Mouse (Mus musculus): Measurements from ENCODE around the gene Irf2bp1. TPM values are rescaled to one million over a fixed set of nuclear protein-coding genes. Genes with fewer than 3 reads are reported as not detected.

Gene Irf2bp1
- polyA plus RNA-seq, 1 experiment from 2014 or later = 28.6 TPM

DNA sequence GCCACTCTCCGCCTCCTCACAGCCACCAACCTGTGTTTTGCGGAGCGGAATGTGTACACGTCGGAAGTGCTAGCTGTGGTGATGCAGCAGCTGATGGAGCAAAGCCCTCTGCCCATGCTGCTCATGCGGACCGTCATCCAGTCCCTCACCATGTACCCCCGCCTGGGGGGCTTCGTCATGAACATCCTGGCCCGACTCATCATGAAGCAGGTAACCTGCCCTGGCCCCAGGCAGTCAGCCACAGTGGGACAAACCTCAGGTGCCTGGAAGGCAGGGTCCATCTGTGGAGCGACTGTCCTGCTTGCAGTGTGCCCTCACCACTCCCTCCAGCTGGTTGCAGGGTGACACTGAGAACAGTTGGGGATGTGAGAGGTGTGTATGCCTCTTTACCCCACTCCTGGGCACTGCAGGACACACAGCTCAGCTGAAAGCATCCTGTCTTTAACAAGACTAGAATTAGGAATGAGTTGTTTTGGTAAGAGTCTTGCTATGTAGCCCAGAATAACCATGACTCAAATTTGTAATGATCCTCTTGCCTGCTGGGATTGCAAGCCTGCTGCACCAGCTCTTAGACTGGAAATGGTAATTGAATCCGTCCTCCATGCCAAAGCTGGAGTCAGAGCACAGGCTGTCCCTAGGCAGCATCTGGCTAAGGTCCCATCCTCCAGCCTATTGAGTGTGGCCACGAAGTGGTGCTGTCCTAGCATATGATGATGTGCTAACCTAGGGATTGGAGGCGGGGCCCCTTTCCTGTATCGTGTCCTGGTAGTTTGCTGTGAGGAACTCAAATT, 48.7 kb downstream of the Irf2bp1 start:
- Histone ChIP-seq H3K4me3 (ENCODE audit: low read length) (no peak overlapping the region), H3K9ac (ENCODE audit: low read depth, low read length) (no peak overlapping the region), H3K27me3 (ENCODE audit: control insufficient read depth, insufficient read depth, low read length) (no peaks in the 10 kb centered on the region), H3K9me3 (ENCODE audit: control insufficient read depth, low read length) (no peaks in the 10 kb centered on the region), H3K36me3 (ENCODE audit: control insufficient read depth, insufficient read depth, low read length) (peaks cover 54% of the 10 kb centered on the region), H3K4me2 (replicated peaks; ENCODE audit: low read depth, low read length) (no peak overlapping the region), H3K4me1 (ENCODE audit: control insufficient read depth, insufficient read depth, low read length) (no peaks in the 10 kb centered on the region), H3K27ac (ENCODE audit: low read depth, low read length) (no peak overlapping the region)
- no peak for ATAC-seq (ENCODE audit: low FRiP score, low TSS enrichment)
- WGBS = 90% methylated on average over 15 of the region's 15 CpGs

DNA sequence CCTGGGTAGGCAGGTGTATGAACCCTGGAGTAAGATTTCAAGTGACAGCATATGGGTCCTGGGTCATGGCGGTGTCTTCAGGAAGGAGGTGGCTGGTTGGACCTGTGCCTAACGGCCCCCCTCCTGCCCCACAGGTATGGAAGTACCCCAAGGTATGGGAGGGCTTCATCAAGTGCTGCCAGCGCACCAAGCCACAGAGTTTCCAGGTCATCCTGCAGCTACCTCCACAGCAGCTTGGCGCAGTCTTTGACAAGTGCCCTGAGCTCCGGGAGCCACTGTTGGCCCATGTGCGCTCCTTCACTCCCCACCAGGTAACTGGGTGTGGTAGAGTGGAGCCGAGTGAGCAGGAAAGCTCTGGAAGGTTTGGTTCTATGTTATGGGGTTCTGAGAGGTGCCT, 49.3 kb downstream of the Irf2bp1 start:
- Histone ChIP-seq H3K9me3 (ENCODE audit: control insufficient read depth, low read length) (no peaks in the 10 kb centered on the region), H3K27ac (ENCODE audit: low read depth, low read length) (no peak overlapping the region), H3K9ac (ENCODE audit: low read depth, low read length) (no peak overlapping the region), H3K27me3 (ENCODE audit: control insufficient read depth, insufficient read depth, low read length) (no peaks in the 10 kb centered on the region), H3K4me1 (ENCODE audit: control insufficient read depth, insufficient read depth, low read length) (no peaks in the 10 kb centered on the region), H3K4me3 (ENCODE audit: low read length) (no peak overlapping the region), H3K4me2 (replicated peaks; ENCODE audit: low read depth, low read length) (no peak overlapping the region), H3K36me3 (ENCODE audit: control insufficient read depth, insufficient read depth, low read length) (peaks cover 48% of the 10 kb centered on the region)
- WGBS = 90% methylated on average over 7 of the region's 7 CpGs
- no peak for ATAC-seq (ENCODE audit: low FRiP score, low TSS enrichment)

DNA sequence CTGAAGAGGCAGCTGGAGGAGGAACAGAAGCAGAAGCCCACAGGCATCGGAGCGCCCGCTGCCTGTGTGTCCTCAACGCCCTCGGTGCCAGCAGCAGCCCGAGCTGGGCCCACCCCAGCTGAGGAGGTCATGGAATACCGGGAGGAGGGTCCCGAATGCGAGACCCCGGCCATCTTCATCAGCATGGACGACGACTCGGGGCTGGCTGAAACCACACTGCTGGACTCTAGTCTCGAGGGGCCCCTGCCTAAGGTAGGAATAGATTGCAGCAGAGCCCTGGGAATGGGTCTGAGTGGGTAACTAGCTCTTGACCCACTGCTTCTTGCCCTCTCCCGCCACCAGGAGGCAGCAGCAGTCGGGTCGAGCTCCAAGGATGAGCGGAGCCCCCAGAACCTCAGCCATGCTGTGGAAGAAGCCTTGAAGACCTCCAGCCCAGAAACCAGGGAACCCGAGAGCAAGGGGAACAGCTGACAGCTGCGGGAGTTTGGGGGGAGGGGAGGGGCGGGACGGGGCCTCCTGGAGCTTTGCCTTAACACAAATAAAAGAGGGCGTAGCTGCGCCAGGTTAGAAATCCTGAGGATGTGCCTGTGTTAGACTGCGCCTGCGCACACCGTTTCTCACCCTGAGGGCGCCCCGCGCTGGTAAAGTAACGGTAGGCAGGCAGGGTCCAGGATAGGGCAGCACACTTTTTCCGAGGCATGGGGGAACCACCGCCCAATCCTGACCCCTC, 50.4 kb downstream of the Irf2bp1 start, which contains the start of gene Rsph6a:
Rsph6a (plus strand) TSS at position 644 of the 730 bp plus-strand sequence.
- H3K9ac ChIP-seq (ENCODE audit: low read depth, low read length) = 0 out of 2 replicates have a peak within 1 kb of the TSS, but pooled peaks have one; percentile 2
- no peaks in the 10 kb centered on the region for H3K4me1 ChIP-seq (ENCODE audit: control insufficient read depth, insufficient read depth, low read length)
- H3K4me2 ChIP-seq (replicated peaks; ENCODE audit: low read depth, low read length) = peak within 1 kb of the TSS; percentile 4; the same call in 1 of the 2 replicates
- peak; percentile 69 for ATAC-seq (ENCODE audit: low FRiP score, low TSS enrichment)
- H3K36me3 ChIP-seq (ENCODE audit: control insufficient read depth, insufficient read depth, low read length) = peaks cover 37% of the 10 kb centered on the region
- H3K27me3 ChIP-seq (ENCODE audit: control insufficient read depth, insufficient read depth, low read length) = no peaks in the 10 kb centered on the region
- H3K9me3 ChIP-seq (ENCODE audit: control insufficient read depth, low read length) = no peaks in the 10 kb centered on the region
- no peak within 1 kb of the TSS for H3K4me3 ChIP-seq (ENCODE audit: low read length)
- H3K27ac ChIP-seq (ENCODE audit: low read depth, low read length) = no peak within 1 kb of the TSS
- 35% methylated on average over 33 of the region's 33 CpGs for WGBS

DNA sequence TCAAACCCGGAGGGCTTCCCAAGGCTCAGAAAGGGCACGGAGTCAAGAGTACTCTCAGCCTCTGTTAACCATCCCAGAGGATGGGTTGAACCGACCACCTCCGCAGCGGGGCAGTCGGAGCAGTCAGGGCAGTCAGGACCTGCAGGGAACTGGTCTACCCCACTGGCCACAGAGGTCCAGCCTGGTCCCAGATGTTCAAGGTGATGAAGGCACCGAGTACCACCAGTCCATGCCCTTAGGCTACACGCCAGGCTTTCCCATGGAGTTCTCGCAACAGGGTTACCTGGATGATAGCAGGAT, 50.9 kb downstream of the Irf2bp1 start:
- Histone ChIP-seq H3K9me3 (ENCODE audit: control insufficient read depth, low read length) (no peaks in the 10 kb centered on the region), H3K36me3 (ENCODE audit: control insufficient read depth, insufficient read depth, low read length) (peaks cover 33% of the 10 kb centered on the region), H3K4me1 (ENCODE audit: control insufficient read depth, insufficient read depth, low read length) (no peaks in the 10 kb centered on the region), H3K27ac (ENCODE audit: low read depth, low read length) (no peak overlapping the region), H3K27me3 (ENCODE audit: control insufficient read depth, insufficient read depth, low read length) (no peaks in the 10 kb centered on the region), H3K9ac (ENCODE audit: low read depth, low read length) (no peak overlapping the region), H3K4me2 (replicated peaks; ENCODE audit: low read depth, low read length) (peak overlapping the region; percentile 4; the same call in 1 of the 2 replicates), H3K4me3 (ENCODE audit: low read length) (no peak overlapping the region)
- ATAC-seq (ENCODE audit: low FRiP score, low TSS enrichment) = no peak; the same call in 1 of the 2 replicates
- WGBS = 74% methylated on average over 9 of the region's 9 CpGs

DNA sequence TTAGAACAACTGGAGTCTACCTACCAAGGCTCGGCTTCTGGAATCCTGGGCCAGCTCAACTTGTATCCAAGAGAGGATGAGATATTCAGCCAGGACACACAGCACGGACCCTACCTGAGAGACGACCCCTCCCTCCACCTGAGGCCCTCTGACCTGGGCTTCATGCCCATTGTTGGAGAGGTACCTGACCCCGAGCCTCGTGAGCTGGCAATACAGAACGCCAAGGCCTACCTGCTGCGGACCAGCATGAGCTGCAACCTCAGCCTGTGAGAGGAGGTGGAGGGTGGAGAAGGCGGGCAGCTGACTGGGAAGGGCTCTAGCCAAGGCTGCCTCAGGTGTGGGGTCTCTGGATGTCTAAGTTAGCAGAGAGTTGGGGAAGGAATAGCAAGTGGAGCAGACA, 51.3 kb downstream of the Irf2bp1 start:
- Histone ChIP-seq H3K27me3 (ENCODE audit: control insufficient read depth, insufficient read depth, low read length) (no peaks in the 10 kb centered on the region), H3K9me3 (ENCODE audit: control insufficient read depth, low read length) (no peaks in the 10 kb centered on the region), H3K4me1 (ENCODE audit: control insufficient read depth, insufficient read depth, low read length) (no peaks in the 10 kb centered on the region), H3K4me3 (ENCODE audit: low read length) (no peak overlapping the region), H3K4me2 (replicated peaks; ENCODE audit: low read depth, low read length) (no peak overlapping the region), H3K36me3 (ENCODE audit: control insufficient read depth, insufficient read depth, low read length) (peaks cover 29% of the 10 kb centered on the region), H3K9ac (ENCODE audit: low read depth, low read length) (no peak overlapping the region), H3K27ac (ENCODE audit: low read depth, low read length) (no peak overlapping the region)
- 91% methylated on average over 8 of the region's 8 CpGs for WGBS
- no peak for ATAC-seq (ENCODE audit: low FRiP score, low TSS enrichment)

Other genes starting within 250 kb of the Irf2bp1 start
- gene Psg19, start 205.5 kb upstream of the Irf2bp1 start, polyA plus RNA-seq (2014; fragmentation: Nextera tagmentation; extraction: Ambion mirVana) = not detected in 2 replicates
- not detected in 2 replicates for gene Psg17, start 182.4 kb upstream of the Irf2bp1 start, polyA plus RNA-seq (2014; fragmentation: Nextera tagmentation; extraction: Ambion mirVana)
- gene Mill2, start 164.1 kb upstream of the Irf2bp1 start, polyA plus RNA-seq (2014; fragmentation: Nextera tagmentation; extraction: Ambion mirVana) = 0.64 and 0.79 TPM in 2 replicates
- 0.77 and 1.1 TPM in 2 replicates for gene Pglyrp1, start 132.7 kb upstream of the Irf2bp1 start, polyA plus RNA-seq (2014; fragmentation: Nextera tagmentation; extraction: Ambion mirVana)
- gene Ccdc61, start 93.6 kb upstream of the Irf2bp1 start, polyA plus RNA-seq (2014; fragmentation: Nextera tagmentation; extraction: Ambion mirVana) = 21.0 and 21.4 TPM in 2 replicates
- 0.96 and 1.1 TPM in 2 replicates for gene Nova2, start 78.2 kb upstream of the Irf2bp1 start, polyA plus RNA-seq (2014; fragmentation: Nextera tagmentation; extraction: Ambion mirVana)
- gene Nanos2, start 16.6 kb upstream of the Irf2bp1 start, polyA plus RNA-seq (2014; fragmentation: Nextera tagmentation; extraction: Ambion mirVana) = not detected in 2 replicates
- gene Mypop, start 12.8 kb upstream of the Irf2bp1 start, polyA plus RNA-seq (2014; fragmentation: Nextera tagmentation; extraction: Ambion mirVana) = 3.9 and 4.9 TPM in 2 replicates
- not detected in 2 replicates for gene Foxa3, start 19.5 kb downstream of the Irf2bp1 start, polyA plus RNA-seq (2014; fragmentation: Nextera tagmentation; extraction: Ambion mirVana)
- gene Sympk, start 20.3 kb downstream of the Irf2bp1 start, polyA plus RNA-seq (2014; fragmentation: Nextera tagmentation; extraction: Ambion mirVana) = 26.7 and 39.4 TPM in 2 replicates
- not detected in 2 replicates for gene Rsph6a, start 50.6 kb downstream of the Irf2bp1 start, polyA plus RNA-seq (2014; fragmentation: Nextera tagmentation; extraction: Ambion mirVana)
- gene Dmwd, start 72.2 kb downstream of the Irf2bp1 start, polyA plus RNA-seq (2014; fragmentation: Nextera tagmentation; extraction: Ambion mirVana) = 20.5 and 23.2 TPM in 2 replicates
- gene Dmpk, start 79.8 kb downstream of the Irf2bp1 start, polyA plus RNA-seq (2014; fragmentation: Nextera tagmentation; extraction: Ambion mirVana) = 12.1 and 14.9 TPM in 2 replicates
- 13.3 and 13.6 TPM in 2 replicates for gene Six5, start 90.5 kb downstream of the Irf2bp1 start, polyA plus RNA-seq (2014; fragmentation: Nextera tagmentation; extraction: Ambion mirVana)
- 2.3 and 4.5 TPM in 2 replicates for gene Gm4969, start 114.3 kb downstream of the Irf2bp1 start, polyA plus RNA-seq (2014; fragmentation: Nextera tagmentation; extraction: Ambion mirVana)
- 5.7 and 10.0 TPM in 2 replicates for gene Fbxo46, start 115.8 kb downstream of the Irf2bp1 start, polyA plus RNA-seq (2014; fragmentation: Nextera tagmentation; extraction: Ambion mirVana)
- gene Qpctl, start 145.2 kb downstream of the Irf2bp1 start, polyA plus RNA-seq (2014; fragmentation: Nextera tagmentation; extraction: Ambion mirVana) = 8.9 and 12.8 TPM in 2 replicates
- gene Snrpd2, start 145.7 kb downstream of the Irf2bp1 start, polyA plus RNA-seq (2014; fragmentation: Nextera tagmentation; extraction: Ambion mirVana) = 155 and 205 TPM in 2 replicates
- 0.31 and 0.45 TPM in 2 replicates for gene Gipr, start 162.1 kb downstream of the Irf2bp1 start, polyA plus RNA-seq (2014; fragmentation: Nextera tagmentation; extraction: Ambion mirVana)
- gene Eml2, start 172.4 kb downstream of the Irf2bp1 start, polyA plus RNA-seq (2014; fragmentation: Nextera tagmentation; extraction: Ambion mirVana) = 2.8 and 5.7 TPM in 2 replicates
- 2.4 and 3.4 TPM in 2 replicates for gene Gpr4, start 208.5 kb downstream of the Irf2bp1 start, polyA plus RNA-seq (2014; fragmentation: Nextera tagmentation; extraction: Ambion mirVana)
- gene Opa3, start 224.3 kb downstream of the Irf2bp1 start, polyA plus RNA-seq (2014; fragmentation: Nextera tagmentation; extraction: Ambion mirVana) = 33.3 and 44.6 TPM in 2 replicates